Comparison of ENCODE assay signal across 1 mouse cellular context in the genomic region with DNA sequence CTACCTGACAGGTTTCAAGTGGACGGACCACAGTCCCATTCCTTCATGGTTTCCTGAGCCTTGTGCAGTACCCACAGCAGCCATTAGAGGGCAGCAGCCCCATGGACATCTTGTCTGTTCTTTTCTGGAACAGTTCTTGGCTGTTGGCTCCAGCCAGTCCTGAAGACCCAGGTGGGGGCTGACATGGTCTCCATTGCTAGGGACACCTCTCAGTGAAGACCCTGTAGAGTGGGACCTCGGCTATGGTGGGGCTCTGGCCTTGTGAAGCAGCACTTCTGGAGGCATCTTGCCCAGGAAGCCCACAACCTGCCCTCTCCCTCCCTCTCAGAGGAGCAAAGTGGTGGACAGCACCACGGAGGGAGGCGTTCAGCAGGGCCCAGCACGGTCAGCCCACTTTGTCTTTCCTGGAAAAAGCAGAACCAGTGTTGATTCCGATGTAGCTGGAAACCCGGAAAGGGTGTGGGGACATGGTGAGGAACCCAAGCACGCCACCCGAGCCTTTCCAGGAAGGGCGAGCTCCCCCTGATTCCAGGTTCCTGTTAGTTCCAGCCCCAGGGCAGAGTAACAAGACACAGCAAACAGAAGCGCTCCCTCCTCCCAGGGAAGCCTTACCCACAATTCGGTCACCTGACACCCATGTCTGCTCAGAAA.
TF ChIP-seq lines count a peak whose summit lies in the region.

No protein-coding gene starts in this region.

TF ChIP-seq in C2C12, 6 proteins besides CTCF, POLR2A, EP300 and RAD21:
- no peak for TF ChIP-seq MYOD1 (IDR thresholded peaks at IDR 0.05; ENCODE audit: control insufficient read depth, insufficient read length, low read depth)
- TF ChIP-seq USF1 (IDR thresholded peaks at IDR 0.05; ENCODE audit: low read depth), result no peak
- TF ChIP-seq CEBPB (IDR thresholded peaks at IDR 0.05; ENCODE audit: low read depth), result no peak
- TF ChIP-seq MAX (IDR thresholded peaks at IDR 0.05), result no peak
